Mouse (Mus musculus): ENCODE data around the gene Cherp. TPM values are rescaled to one million over a fixed set of nuclear protein-coding genes. Genes with fewer than 3 reads are reported as not detected.

Cherp gene
- total RNA-seq (2021) = 10 to 100 TPM; 66.5 to 72.0 TPM

- peak; percentile 97 to 98 for DNase-seq (ENCODE audit: extremely low spot score in 1 of 2, low spot score in 2 of 2)
- intact Hi-C loops (cut with DNase I) = no loop called here
Measured at GRCm38 (mm10) chr8:72474826-72475546, at the start of gene Cherp. Cherp (minus strand) TSS chr8:72475226.

- intact Hi-C loops (cut with DNase I) = no loop called here
- DNase-seq (ENCODE audit: extremely low spot score in 1 of 2, low spot score in 2 of 2) = no peak
Measured at GRCm38 (mm10) chr8:72521888-72522287, 46.9 kb upstream of the Cherp start.

GRCm38 (mm10) chr8:72517421-72517988 lies 42.5 kb upstream of the Cherp start:
- DNase-seq (ENCODE audit: extremely low spot score in 1 of 2, low spot score in 2 of 2) = no peak
- intact Hi-C loops (cut with DNase I) = no loop called here

GRCm38 (mm10) chr8:72513158-72513557 lies 38.1 kb upstream of the Cherp start:
- DNase-seq (ENCODE audit: extremely low spot score in 1 of 2, low spot score in 2 of 2) = no peak
- intact Hi-C loops (cut with DNase I) = no loop called here

- intact Hi-C loops (cut with DNase I) = no loop called here
- no peak for DNase-seq (ENCODE audit: extremely low spot score in 1 of 2, low spot score in 2 of 2)
Measured at GRCm38 (mm10) chr8:72512648-72513047, 37.6 kb upstream of the Cherp start.

GRCm38 (mm10) chr8:72507505-72507904 lies 32.5 kb upstream of the Cherp start:
- intact Hi-C loops (cut with DNase I) = no loop called here
- DNase-seq (ENCODE audit: extremely low spot score in 1 of 2, low spot score in 2 of 2) = no peak

GRCm38 (mm10) chr8:72504637-72505314 lies 29.8 kb upstream of the Cherp start:
- intact Hi-C loops (cut with DNase I) = no loop called here
- DNase-seq (ENCODE audit: extremely low spot score in 1 of 2, low spot score in 2 of 2) = no peak

- intact Hi-C loops (cut with DNase I) = no loop called here
- no peak for DNase-seq (ENCODE audit: extremely low spot score in 1 of 2, low spot score in 2 of 2)
Measured at GRCm38 (mm10) chr8:72504137-72504536, 29.1 kb upstream of the Cherp start.

- intact Hi-C loops (cut with DNase I) = no loop called here
Measured at GRCm38 (mm10) chr8:72500521-72500931, 25.5 kb upstream of the Cherp start.

GRCm38 (mm10) chr8:72499521-72500284 lies 24.7 kb upstream of the Cherp start:
- intact Hi-C loops (cut with DNase I) = no loop called here

More at GRCm38 (mm10) chr8:72500521-72500931, 25.5 kb upstream of the Cherp start:
- no peak for DNase-seq (ENCODE audit: extremely low spot score in 1 of 2, low spot score in 2 of 2)

GRCm38 (mm10) chr8:72498527-72498926 lies 23.5 kb upstream of the Cherp start:
- intact Hi-C loops (cut with DNase I) = no loop called here
- DNase-seq (ENCODE audit: extremely low spot score in 1 of 2, low spot score in 2 of 2) = no peak

More at GRCm38 (mm10) chr8:72499521-72500284, 24.7 kb upstream of the Cherp start:
- no peak for DNase-seq (ENCODE audit: extremely low spot score in 1 of 2, low spot score in 2 of 2)

- intact Hi-C loops (cut with DNase I) = no loop called here
- DNase-seq (ENCODE audit: extremely low spot score in 1 of 2, low spot score in 2 of 2) = no peak
Measured at GRCm38 (mm10) chr8:72497911-72498310, 22.9 kb upstream of the Cherp start.

GRCm38 (mm10) chr8:72496217-72496616 lies 21.2 kb upstream of the Cherp start:
- DNase-seq (ENCODE audit: extremely low spot score in 1 of 2, low spot score in 2 of 2) = peak in 1 of 2 experiments; percentile 40
- intact Hi-C loops (cut with DNase I) = no loop called here

GRCm38 (mm10) chr8:72495411-72496111 lies 20.5 kb upstream of the Cherp start:
- DNase-seq (ENCODE audit: extremely low spot score in 1 of 2, low spot score in 2 of 2) = no peak
- intact Hi-C loops (cut with DNase I) = no loop called here

- no peak for DNase-seq (ENCODE audit: extremely low spot score in 1 of 2, low spot score in 2 of 2)
- intact Hi-C loops (cut with DNase I) = loop anchor here (5.0 kb wide), 1 partner anchor 54 kb away; the partner anchor contains the start of gene Med26
Measured at GRCm38 (mm10) chr8:72493381-72493780, 18.4 kb upstream of the Cherp start.

GRCm38 (mm10) chr8:72492622-72493081 lies 17.6 kb upstream of the Cherp start:
- intact Hi-C loops (cut with DNase I) = loop anchor here (5.0 kb wide), 1 partner anchor 55 kb away; the partner anchor contains the start of gene Med26
- DNase-seq (ENCODE audit: extremely low spot score in 1 of 2, low spot score in 2 of 2) = peak; percentile 98 to 99

- DNase-seq (ENCODE audit: extremely low spot score in 1 of 2, low spot score in 2 of 2) = peak in 1 of 2 experiments; percentile 61
- intact Hi-C loops (cut with DNase I) = loop anchor here (5.0 kb wide), 1 partner anchor 55 kb away; the partner anchor contains the start of gene Med26
Measured at GRCm38 (mm10) chr8:72491680-72492621, 16.9 kb upstream of the Cherp start, which contains the start of gene Slc35e1. Slc35e1 (minus strand) TSS chr8:72492614.

All from left cerebral cortex, postnatal 10 days (tissue).